Mouse (Mus musculus) stomach, postnatal 0 days (tissue): ENCODE results near the gene Abca3. TPM values are rescaled to one million over a fixed set of nuclear protein-coding genes. Genes with fewer than 3 reads are reported as not detected.

ENCODE experiments used
- ATAC-seq: fragments of 200-750 bp; cut with Nextera tagmentation; 2 replicates; pipeline ENCODE4 v1.8.0; 2017; ENCODE audit not compliant: low FRiP score, low TSS enrichment
- DNase-seq: peaks from one replicate; pipeline ENCODE4 v3.0.0-alpha.2; 2016; ENCODE audit warnings: low spot score
- H3K27ac ChIP-seq: fragments of 300-500 bp; sonication (generic); replicated peaks from 2 replicates; pipeline ENCODE4 v1.5.1; 2014; ENCODE audit warnings: mild to moderate bottlenecking, control low read depth
- H3K27me3 ChIP-seq: fragments of 300-500 bp; sonication (generic); 2 replicates; pipeline ENCODE4 v1.6.1; 2014; ENCODE audit warnings: low read length; ENCODE audit not compliant: control insufficient read depth, insufficient read depth
- H3K36me3 ChIP-seq: fragments of 300-500 bp; sonication (generic); 2 replicates; pipeline ENCODE4 v1.6.1; 2014; ENCODE audit warnings: low read length, mixed read lengths; ENCODE audit not compliant: control insufficient read depth, insufficient read depth
- H3K4me1 ChIP-seq: fragments of 300-500 bp; sonication (generic); replicated peaks from 2 replicates; pipeline ENCODE4 v1.6.1; 2014; ENCODE audit warnings: antibody characterized with exemption; ENCODE audit not compliant: control insufficient read depth, insufficient read depth
- H3K4me2 ChIP-seq: fragments of 300-500 bp; sonication (generic); replicated peaks from 2 replicates; pipeline ENCODE4 v1.6.1; 2014; ENCODE audit warnings: low read depth, mild to moderate bottlenecking, control low read depth, moderate library complexity
- H3K4me3 ChIP-seq: fragments of 300-500 bp; sonication (generic); 2 replicates; pipeline ENCODE4 v1.5.1; 2014; ENCODE audit warnings: low read depth, low read length, control low read depth
- H3K9ac ChIP-seq: fragments of 300-500 bp; sonication (generic); 2 replicates; pipeline ENCODE4 v1.6.1; 2014; ENCODE audit warnings: mild to moderate bottlenecking, low read length, control low read depth, mixed read lengths
- H3K9me3 ChIP-seq: fragments of 300-500 bp; sonication (generic); 2 replicates; pipeline ENCODE4 v1.6.1; 2016; ENCODE audit warnings: low read length; ENCODE audit not compliant: control insufficient read depth
- CTCF ChIP-seq: IDR thresholded peaks from 2 replicates; pipeline ENCODE4 v1.5.1; 2016; ENCODE audit warnings: antibody characterized with exemption, low read depth, mild to moderate bottlenecking, moderate library complexity
- EP300 ChIP-seq: optimal IDR thresholded peaks from 2 replicates; pipeline ENCODE3; 2016; ENCODE audit warnings: antibody characterized with exemption
- WGBS: fragments of 180-500 bp; shearing (Covaris S2); extraction: QIAGEN DNeasy Blood & Tissue Kit; methylation state at CpG from one replicate; pipeline ENCODE4 v1.1.7; 2014; 5-methylcytosine and 5-hydroxymethylcytosine counted together
- polyA plus RNA-seq: library from polyadenylated mRNA; unstranded; fragments of >200 nt; fragmentation: Nextera tagmentation; extraction: Ambion mirVana; gene quantifications from 2 replicates; pipeline ENCODE4 v1.2.1, GENCODE M21; 2015

Gene Abca3
- polyA plus RNA-seq, 1 experiment from 2014 or later, result 9.2 TPM

DNA sequence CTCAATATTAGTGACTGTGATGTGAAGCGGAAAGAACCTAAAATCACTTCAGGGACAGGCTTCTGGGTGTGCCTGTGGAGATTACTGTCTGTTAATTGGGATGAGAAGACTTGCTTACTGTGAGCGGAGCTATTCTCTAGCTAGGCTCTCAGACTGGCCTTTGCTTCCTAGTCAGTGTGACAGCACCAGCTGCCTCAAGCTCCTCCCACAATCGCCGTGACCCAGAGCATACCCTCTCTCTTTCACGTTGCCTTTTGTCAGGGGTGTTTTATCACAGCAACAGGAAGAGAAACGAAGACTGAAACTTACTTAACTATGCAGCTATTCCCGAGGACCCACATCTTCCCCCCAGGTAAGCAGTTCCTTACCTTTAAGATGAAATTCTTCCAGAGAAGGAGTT, 4.9 kb upstream of the Abca3 start:
- TF ChIP-seq EP300 (no peak), CTCF (no peak)
- WGBS, result 49% methylated on average over 7 of the region's 7 CpGs
- no peak overlapping the region for H3K9ac ChIP-seq
- no peak for DNase-seq
- no peaks in the 10 kb centered on the region for H3K36me3 ChIP-seq
- no peaks in the 10 kb centered on the region for H3K4me1 ChIP-seq
- no peak for ATAC-seq
- H3K9me3 ChIP-seq, result no peaks in the 10 kb centered on the region
- no peaks in the 10 kb centered on the region for H3K27me3 ChIP-seq
- H3K4me2 ChIP-seq, result no peak overlapping the region
- H3K4me3 ChIP-seq, result no peak overlapping the region
- no peak overlapping the region for H3K27ac ChIP-seq

DNA sequence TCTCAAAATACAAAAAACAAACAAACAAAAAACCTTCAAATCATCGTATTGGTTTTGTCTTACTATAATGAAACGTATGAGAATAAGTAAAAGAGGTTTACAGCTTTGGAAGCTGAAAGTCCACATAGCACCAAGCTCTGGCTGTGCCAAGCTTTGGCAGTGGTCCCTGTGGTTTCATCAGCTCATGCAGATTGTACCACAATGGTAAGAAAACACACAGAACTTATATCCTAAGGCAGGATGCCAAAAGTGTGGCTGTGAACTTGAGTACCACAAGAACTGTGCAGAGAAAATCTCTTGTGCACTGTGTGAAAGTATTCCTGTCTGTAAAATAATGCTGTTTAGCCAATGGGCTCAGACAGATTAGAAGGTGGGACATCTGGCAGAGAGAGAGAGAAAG, 2.6 kb upstream of the Abca3 start:
- no peak overlapping the region for H3K9ac ChIP-seq
- H3K4me2 ChIP-seq, result no peak overlapping the region
- 71% methylated on average over 2 of the region's 2 CpGs for WGBS
- no peak overlapping the region for H3K27ac ChIP-seq
- no peaks in the 10 kb centered on the region for H3K36me3 ChIP-seq
- H3K9me3 ChIP-seq, result no peaks in the 10 kb centered on the region
- no peaks in the 10 kb centered on the region for H3K4me1 ChIP-seq
- no peak overlapping the region for H3K4me3 ChIP-seq
- no peaks in the 10 kb centered on the region for H3K27me3 ChIP-seq
- DNase-seq (no peak), ATAC-seq (no peak)
- TF ChIP-seq CTCF, result no peak

DNA sequence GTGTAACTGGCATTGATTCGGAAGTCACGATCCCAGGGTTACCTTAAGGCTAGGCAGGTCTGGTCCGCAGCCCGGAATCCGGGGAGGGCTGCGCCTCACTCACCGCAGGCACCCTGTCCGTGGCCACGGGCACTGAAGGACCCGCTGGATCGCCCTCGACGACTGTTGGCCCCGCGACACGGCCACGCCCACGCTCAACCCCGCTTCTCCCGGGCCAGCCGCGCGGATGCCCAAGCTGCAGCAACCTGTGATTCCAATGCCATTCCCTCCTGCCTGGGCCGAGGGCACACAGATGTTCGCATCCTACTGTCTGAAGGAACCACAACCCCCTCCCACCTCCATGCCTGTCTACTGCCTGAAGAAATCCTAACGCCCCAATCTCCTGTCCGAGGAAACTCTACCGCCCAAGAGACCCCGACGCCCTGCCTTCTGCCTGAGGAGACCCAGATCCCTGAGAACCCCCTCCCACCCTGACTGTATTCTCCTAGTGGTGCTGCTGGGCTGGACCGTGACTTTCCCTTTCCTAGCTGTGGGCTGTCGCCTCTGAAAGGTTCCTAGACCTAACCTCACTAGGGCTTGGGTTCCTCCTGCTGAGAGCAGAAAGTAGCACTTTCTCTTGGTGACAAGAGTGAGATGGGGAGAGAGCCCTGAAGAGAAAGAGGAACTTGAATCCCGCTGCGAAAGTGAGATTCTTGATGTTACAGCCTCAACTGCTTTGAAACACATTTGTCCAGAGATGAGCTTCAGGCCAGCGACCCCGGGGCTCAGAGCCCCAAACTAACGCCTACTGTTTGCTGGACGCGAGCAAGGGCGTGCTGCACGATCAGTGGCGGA, 607 bp upstream of the Abca3 start, which contains the start of gene Abca17:
Gene Abca17, minus strand, starts transcription at position 143 of the 834 bp plus-strand sequence.
- H3K9ac ChIP-seq, result peak within 1 kb of the TSS; percentile 94
- ATAC-seq (no peak), DNase-seq (peak; percentile 49)
- H3K27me3 ChIP-seq, result no peaks in the 10 kb centered on the region
- no peaks in the 10 kb centered on the region for H3K9me3 ChIP-seq
- 4% methylated on average over 42 of the region's 42 CpGs for WGBS
- TF ChIP-seq EP300 (no peak), CTCF (no peak)
- H3K4me3 ChIP-seq, result peak within 1 kb of the TSS; percentile 75
- peak within 1 kb of the TSS; percentile 99 for H3K4me2 ChIP-seq
- H3K27ac ChIP-seq, result peak within 1 kb of the TSS; percentile 78
- no peaks in the 10 kb centered on the region for H3K36me3 ChIP-seq
- H3K4me1 ChIP-seq, result no peaks in the 10 kb centered on the region

DNA sequence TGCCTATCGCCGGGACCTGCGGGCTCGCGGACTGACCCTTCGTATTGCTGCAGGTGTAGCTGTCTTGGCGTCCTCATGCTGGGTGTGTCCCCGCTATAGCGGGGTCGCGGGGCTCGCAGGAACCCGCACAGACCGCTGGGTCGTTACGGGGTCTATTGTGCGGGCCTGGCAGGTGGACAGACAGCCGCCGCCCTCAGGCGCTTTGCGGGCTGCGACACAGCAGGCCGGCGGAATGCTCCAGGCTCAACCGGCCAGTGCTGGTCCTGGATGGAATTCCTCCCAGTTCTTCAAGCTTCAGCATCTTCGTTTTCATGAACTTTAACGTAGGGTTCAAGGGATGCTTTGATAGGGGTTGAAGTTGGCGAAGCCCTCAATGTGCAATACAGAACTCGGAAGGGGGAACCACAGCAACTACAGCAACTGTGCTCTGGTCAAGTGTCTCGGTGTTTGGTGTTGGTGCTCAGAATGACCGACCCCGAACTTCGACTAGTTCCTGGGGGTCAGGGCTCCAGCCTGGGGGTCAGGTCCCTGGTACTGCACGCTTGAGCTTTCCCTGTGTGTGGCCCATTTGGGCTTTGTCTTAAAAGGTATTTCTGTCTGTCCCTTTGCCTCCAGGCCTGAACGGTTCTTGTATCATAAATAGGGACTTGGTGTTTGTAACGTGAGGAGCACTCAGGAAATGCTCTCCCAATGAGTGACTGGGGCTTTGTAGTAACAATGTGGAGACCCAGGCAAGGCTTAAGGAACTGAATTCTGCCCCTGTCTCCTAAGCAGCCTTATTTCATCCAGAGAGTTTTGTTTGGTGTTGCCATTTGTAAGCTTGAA, 832 bp downstream of the Abca3 start:
- Histone ChIP-seq H3K9ac (peak overlapping the region; percentile 94), H3K27me3 (no peaks in the 10 kb centered on the region), H3K9me3 (no peaks in the 10 kb centered on the region), H3K4me1 (no peaks in the 10 kb centered on the region), H3K4me3 (peak overlapping the region; percentile 75), H3K27ac (peak overlapping the region; percentile 78), H3K4me2 (peak overlapping the region; percentile 99), H3K36me3 (no peaks in the 10 kb centered on the region)
- DNase-seq, result no peak
- 5% methylated on average over 36 of the region's 36 CpGs for WGBS
- TF ChIP-seq CTCF, result no peak
- TF ChIP-seq EP300, result no peak
- peak; percentile 51 for ATAC-seq

DNA sequence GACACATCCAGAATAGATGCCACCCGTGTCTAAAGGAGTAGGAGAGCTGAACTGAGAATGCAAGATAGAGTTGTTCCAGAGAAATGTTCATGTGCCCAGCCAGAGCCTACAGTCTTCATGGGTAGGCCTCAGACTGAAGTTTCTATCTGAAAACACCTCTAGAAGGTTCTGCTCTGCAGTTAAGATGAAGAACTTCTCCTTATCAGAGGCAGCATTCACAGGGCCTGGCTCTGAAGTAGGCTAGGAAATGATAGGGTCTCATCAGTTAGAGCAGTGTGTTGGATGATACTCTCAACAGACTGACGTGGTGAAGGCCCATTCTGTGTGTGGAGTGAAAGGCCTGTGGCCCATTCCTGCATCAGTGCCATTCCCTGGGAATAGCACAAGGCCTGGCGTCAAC, 2.2 kb downstream of the Abca3 start:
- Histone ChIP-seq H3K9me3 (no peaks in the 10 kb centered on the region), H3K27me3 (no peaks in the 10 kb centered on the region), H3K4me1 (no peaks in the 10 kb centered on the region), H3K36me3 (no peaks in the 10 kb centered on the region), H3K27ac (no peak overlapping the region), H3K4me2 (no peak overlapping the region), H3K4me3 (no peak overlapping the region), H3K9ac (no peak overlapping the region)
- TF ChIP-seq EP300, result no peak
- no peak for TF ChIP-seq CTCF
- ATAC-seq (no peak), DNase-seq (no peak)
- WGBS, result 87% methylated on average over 3 of the region's 3 CpGs

DNA sequence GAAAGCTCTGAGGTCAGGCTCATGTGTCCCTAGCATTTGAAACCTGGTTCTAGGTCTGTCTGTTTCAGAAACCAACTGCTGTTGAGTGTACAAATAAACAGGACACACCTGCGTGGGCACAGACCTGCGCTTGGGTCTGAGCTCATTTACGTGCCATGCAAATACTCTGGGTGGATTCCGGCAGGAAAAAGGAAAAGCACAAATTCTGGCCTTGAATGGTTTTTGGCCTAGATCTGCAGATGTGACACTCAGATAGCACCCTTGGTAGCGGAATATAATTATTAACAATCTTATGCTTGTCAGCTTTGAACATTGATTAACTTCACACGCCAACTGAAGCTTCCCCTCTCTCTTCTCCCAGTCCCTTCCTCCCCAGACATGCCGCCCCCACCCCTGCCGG, 3.5 kb downstream of the Abca3 start:
- no peak for DNase-seq
- no peaks in the 10 kb centered on the region for H3K9me3 ChIP-seq
- H3K4me2 ChIP-seq, result no peak overlapping the region
- no peak for ATAC-seq
- no peak overlapping the region for H3K27ac ChIP-seq
- H3K9ac ChIP-seq, result no peak overlapping the region
- TF ChIP-seq CTCF (no peak), EP300 (no peak)
- no peak overlapping the region for H3K4me3 ChIP-seq
- 74% methylated on average over 8 of the region's 8 CpGs for WGBS
- no peaks in the 10 kb centered on the region for H3K4me1 ChIP-seq
- H3K36me3 ChIP-seq, result no peaks in the 10 kb centered on the region
- H3K27me3 ChIP-seq, result no peaks in the 10 kb centered on the region
